Mouse (Mus musculus): ENCODE measurements around the gene Gfm2.

- TF ChIP-seq CTCF (IDR thresholded peaks at IDR 0.05; ENCODE audit: low read depth, low read length) (no peak), POLR2A (IDR thresholded peaks at IDR 0.05; ENCODE audit: extremely low read depth, insufficient read depth, low read length) (no peak)
Measured at GRCm38 (mm10) chr13:97175520-97176264, 38.0 kb downstream of the Gfm2 start.

Data from liver, adult 2 months (tissue).